Mouse (Mus musculus) left cerebral cortex, adult 9 months (tissue): ENCODE measurements around the gene Hnrnpa2b1.
A peak's percentile ranks its signal among the peaks of the same experiment; 100 is the strongest.

Experiments used
- DNase-seq, 2 experiments: peaks; one replicate each; pipeline ENCODE4 v3.0.0; 2022; ENCODE audit warnings: low spot score in 2 of 2

Gene Hnrnpa2b1

GRCm38 (mm10) chr6:51468891-51469561 is 668 bp downstream of the Hnrnpa2b1 start:
- peak; percentile 32 to 69 for DNase-seq

GRCm38 (mm10) chr6:51467649-51468048 is 2.0 kb downstream of the Hnrnpa2b1 start:
- DNase-seq: no peak

- DNase-seq: no peak
Measured at GRCm38 (mm10) chr6:51460363-51460762, 9.3 kb downstream of the Hnrnpa2b1 start.

GRCm38 (mm10) chr6:51460021-51460360 is 9.7 kb downstream of the Hnrnpa2b1 start:
- DNase-seq: no peak

DNA sequence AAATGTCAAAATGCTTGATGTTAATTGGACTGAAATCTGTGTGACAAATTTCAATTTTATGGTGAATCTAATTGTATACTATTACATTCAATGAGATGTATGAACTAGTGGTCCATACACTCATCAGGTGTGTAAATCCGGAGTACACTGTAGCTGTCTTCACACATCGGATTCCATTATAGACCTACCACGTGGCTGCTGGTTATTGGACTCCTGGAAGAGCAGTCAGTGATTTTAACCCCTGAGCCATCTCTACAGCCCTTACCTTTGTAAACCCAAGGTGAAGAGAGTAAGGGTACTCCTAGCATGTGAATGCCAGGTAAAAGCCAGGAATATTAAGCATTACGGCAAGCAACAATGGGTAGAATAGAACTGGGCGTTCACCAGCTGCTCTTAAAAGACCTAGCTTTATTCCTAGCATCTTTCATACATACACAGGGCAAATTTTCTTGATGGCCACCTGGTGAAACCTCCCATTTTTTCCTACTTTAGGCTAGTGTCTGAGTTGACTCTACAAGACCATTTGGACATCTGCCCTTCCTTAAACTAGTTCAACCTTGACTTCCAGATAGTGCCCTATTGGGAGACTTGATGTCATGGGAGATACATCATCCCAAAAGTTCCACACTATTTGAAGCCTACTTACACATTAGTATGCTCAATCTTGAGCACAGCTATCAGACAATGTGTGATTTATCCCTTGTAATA is 10.2 kb downstream of the Hnrnpa2b1 start:
- no peak for DNase-seq

GRCm38 (mm10) chr6:51458925-51459312 is 10.8 kb downstream of the Hnrnpa2b1 start:
- no peak for DNase-seq

GRCm38 (mm10) chr6:51457770-51458387 is 11.8 kb downstream of the Hnrnpa2b1 start:
- no peak for DNase-seq

DNA sequence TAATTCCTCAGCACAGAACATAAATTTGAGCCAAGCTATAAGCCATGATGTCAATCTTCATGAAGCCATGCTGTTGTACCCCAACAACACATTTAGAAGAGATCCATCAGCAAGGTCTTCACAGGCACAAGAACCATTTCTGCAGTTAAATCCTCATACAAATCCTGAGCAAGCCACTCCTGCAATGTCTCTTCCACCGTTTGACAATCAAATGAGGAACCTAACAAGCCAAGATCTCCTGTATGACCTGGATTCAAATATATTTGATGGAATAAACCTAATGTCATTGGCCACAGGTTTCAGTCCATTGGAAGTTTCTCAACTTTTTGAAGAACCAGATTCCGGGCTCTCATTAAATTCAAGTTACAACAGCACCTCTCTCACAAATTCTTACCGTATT is 12.4 kb downstream of the Hnrnpa2b1 start:
- no peak for DNase-seq

GRCm38 (mm10) chr6:51456198-51456597 is 13.5 kb downstream of the Hnrnpa2b1 start:
- DNase-seq: no peak

DNA sequence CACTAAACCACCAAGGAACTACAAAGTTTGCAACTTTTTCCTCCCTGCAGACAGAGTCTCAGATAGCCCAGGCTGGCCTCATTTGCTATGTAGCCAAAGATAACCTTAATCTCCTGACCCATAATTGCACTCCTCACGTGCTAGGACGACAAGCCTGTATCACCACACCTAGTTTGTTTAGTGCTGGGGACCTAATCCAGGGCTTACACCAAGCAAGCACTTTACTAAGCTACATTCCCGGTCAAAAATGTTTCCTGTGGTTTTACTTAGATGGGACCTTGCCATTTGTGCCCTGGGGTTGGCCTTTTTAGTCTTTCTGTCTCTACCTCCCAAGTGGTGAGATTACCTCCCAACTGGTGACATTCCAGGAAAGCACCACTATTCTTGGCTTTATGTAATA is 14.7 kb downstream of the Hnrnpa2b1 start:
- no peak for DNase-seq

GRCm38 (mm10) chr6:51452927-51453503 is 16.7 kb downstream of the Hnrnpa2b1 start:
- no peak for DNase-seq

DNA sequence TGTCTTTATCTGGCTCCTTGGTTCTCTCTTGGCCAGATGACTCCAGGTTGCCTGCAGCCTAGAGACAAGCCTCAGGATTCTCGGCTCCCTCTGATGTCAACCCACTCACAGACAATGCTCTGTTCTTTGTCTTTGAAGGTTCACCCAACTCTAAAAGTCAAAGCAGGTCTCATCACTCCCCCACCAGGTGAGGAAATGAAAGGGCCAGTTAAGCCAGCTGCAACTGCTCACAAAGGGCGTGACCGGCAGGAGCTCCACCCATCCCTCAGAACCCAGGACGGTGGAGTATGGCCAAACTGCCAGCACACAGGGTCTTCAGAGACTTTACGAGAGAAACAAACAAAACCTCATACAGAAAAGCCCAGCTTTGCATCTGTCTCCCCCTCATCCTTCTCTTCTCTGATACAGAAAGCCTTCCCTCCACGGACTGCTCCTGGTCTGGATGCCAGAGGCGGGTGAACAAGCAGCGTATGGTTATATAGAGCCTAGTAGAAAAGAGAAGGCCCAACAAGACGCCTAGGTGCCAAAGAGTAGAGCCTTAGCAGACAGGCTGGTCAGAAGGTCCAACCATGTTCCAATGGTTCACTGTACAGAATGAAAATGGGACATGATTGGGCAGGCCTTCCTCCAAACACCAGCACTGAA is 27.4 kb downstream of the Hnrnpa2b1 start:
- DNase-seq: no peak

DNA sequence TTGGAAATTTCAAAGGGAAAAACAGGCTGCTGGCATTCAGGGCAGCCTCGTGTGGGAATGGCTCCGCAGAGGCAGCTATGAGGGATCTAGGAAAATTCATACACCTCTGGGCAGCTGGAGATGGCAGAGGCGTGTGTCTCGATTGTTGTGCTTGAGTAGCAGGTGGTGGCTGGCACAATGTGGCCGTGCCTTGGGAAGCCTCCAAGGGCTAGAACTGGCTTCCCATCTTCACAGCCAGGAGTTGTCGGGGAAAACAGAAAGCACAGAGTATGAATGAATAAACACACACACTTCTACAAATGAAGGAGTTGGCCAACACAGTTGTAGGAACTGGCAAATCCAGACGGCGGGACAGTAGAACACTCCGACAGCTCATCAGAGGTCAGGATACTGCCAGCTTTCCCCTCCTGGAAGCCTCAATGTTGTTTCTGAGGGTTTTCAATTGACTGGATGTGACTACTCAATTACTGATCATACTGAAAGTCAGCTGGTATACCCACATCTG is 30.8 kb downstream of the Hnrnpa2b1 start:
- DNase-seq: no peak

- DNase-seq: no peak
Measured at GRCm38 (mm10) chr6:51437665-51438064, 32.0 kb downstream of the Hnrnpa2b1 start.

DNA sequence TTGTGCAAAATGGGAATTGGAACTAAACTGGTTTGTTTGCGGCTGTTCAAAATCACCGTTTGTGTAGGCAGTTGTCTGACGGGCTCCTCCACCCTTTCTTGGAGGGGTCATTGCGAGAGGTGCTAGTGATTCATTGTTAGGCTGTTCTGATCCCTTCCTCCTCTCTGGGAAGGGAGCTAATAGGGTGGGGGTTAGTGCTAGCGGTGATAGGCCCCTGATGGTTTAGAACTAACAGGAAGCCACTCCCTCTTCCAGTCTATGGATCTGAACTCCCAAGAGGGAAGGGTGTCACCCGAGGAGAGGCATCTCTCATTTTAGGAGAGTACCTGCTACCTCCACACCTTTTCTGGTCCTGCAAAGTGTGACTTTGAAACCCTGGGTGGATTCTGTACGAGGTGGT is 35.4 kb downstream of the Hnrnpa2b1 start:
- DNase-seq: no peak

GRCm38 (mm10) chr6:51432535-51433397 is 36.9 kb downstream of the Hnrnpa2b1 start, which contains the start of gene Nfe2l3:
Gene Nfe2l3, plus strand, starts transcription at chr6:51432670.
- DNase-seq: peak in 1 of 2 experiments; percentile 49

GRCm38 (mm10) chr6:51424537-51424936 is 45.2 kb downstream of the Hnrnpa2b1 start:
- DNase-seq: no peak

DNA sequence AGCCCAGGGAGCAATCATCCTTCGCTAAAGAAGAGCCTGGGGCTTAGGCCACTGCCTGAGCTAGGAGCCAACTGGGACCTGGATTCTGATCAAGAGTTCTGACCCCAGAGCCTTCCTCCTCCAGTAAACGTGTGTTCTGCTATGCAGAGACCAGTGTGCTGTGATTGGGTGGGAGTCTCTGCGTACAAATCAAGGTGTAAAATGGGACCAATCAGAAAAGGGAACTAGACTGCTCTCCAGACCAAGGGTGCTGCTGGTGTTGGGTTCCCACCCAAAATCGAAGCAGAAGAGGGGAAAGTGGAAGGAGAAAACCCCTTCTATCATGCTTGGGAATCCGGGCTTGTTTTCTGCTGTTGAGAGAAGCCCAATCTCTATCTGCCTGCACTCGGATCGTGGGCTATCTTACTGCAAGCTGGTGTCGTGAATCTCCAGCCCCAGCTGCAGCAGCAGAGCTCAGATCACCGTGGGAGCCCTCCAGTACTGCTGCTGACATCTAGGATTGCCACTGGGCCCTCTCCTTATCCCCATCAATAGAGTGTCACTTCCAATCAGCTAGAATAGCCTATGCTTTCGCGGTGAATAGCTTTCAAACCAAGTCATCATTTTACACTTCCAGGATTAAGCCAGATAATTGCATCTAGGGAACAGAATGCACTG is 46.1 kb downstream of the Hnrnpa2b1 start:
- no peak for DNase-seq

DNA sequence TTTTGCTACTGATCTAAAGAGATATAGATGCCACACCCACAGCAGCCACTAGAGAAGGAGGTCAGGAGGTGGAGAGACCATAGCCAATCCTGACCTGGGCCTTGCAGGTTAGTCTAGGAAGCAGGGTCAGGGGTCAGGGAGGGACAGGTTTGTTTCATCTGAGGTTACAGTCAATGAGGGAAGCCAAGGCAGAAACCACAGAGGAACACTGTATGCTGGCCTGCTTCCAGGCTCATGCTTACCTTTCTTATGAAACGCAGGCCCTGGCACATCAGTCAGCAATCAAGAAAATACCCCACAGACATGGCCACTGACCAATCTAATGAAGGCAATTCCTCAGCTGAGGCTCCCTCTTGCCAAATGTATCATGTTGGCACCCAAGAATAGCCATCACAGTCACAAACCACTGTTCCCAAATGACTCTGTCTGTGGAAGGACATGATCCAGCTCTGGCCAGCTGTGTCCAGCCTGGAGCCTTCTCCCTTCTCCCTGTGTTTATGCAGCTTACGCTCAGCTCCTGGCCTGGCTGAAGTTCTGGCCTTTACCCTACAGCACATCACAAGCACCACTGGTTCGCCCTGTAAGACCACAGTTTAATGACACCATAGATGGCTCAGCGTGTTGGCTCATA is 52.3 kb downstream of the Hnrnpa2b1 start:
- no peak for DNase-seq

DNA sequence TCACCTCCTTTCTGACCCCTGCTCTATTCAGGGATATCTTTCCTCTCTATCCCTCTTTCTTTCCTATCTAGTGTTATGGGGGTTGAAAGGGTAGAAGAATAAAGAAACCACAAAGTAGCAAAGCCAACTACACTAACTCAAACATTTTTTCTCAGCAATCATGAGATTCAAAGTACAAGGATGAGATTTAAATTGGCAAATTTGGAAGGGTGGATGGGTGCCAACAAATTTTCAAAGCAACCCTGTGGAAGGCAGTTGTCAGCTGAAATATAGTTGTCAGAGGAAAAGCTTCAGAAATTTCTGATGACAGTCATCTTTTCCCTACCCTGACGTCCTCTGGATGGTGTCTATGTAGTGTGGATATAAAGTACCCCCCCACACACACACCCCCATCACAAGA is 53.3 kb downstream of the Hnrnpa2b1 start:
- DNase-seq: no peak
